Mouse (Mus musculus): ENCODE results near the gene Ttc30a1. TPM values are rescaled to one million over a fixed set of nuclear protein-coding genes. Genes with fewer than 3 reads are reported as not detected.
"Not testable (repeated sequence)": the region's sequence is repeated elsewhere in the genome, so short reads cannot be mapped to it uniquely, and the experiment has no call there.

Ttc30a1 gene
- polyA plus RNA-seq, 1 experiment from 2014 or later = 6.6 TPM

- no peaks in the 10 kb centered on the region for H3K27me3 ChIP-seq (ENCODE audit: control insufficient read depth, insufficient read depth, low read length)
- ATAC-seq (replicated peaks; ENCODE audit: insufficient number of reproducible peaks, low FRiP score, low TSS enrichment) = no peak
- WGBS (ENCODE audit: insufficient replicate concordance) = 47% methylated on average over 7 of the region's 7 CpGs
- H3K4me2 ChIP-seq = no peak overlapping the region
- H3K36me3 ChIP-seq (ENCODE audit: control insufficient read depth, insufficient read depth, low read length) = no peaks in the 10 kb centered on the region
- H3K27ac ChIP-seq (ENCODE audit: low read depth, low read length) = no peak overlapping the region
- H3K4me3 ChIP-seq (ENCODE audit: low read depth, low read length) = no peak overlapping the region
- peaks cover 12% of the 10 kb centered on the region for H3K4me1 ChIP-seq (ENCODE audit: control insufficient read depth, insufficient read depth, low read length)
- H3K9ac ChIP-seq (ENCODE audit: low read depth, low read length) = no peak overlapping the region
- H3K9me3 ChIP-seq (replicated peaks; ENCODE audit: control insufficient read depth, low read length) = no peaks in the 10 kb centered on the region
These were observed 7.1 kb upstream of the Ttc30a1 start for GRCm38 (mm10) chr2:75988779-75989363.

GRCm38 (mm10) chr2:75988378-75988777 is 6.6 kb upstream of the Ttc30a1 start:
- H3K4me1 ChIP-seq (ENCODE audit: control insufficient read depth, insufficient read depth, low read length) = peaks cover 12% of the 10 kb centered on the region

GRCm38 (mm10) chr2:75987739-75988138 is 6.0 kb upstream of the Ttc30a1 start:
- Histone ChIP-seq H3K4me1 (ENCODE audit: control insufficient read depth, insufficient read depth, low read length) (peaks cover 12% of the 10 kb centered on the region), H3K9me3 (replicated peaks; ENCODE audit: control insufficient read depth, low read length) (no peaks in the 10 kb centered on the region), H3K9ac (ENCODE audit: low read depth, low read length) (no peak overlapping the region), H3K27ac (ENCODE audit: low read depth, low read length) (no peak overlapping the region), H3K27me3 (ENCODE audit: control insufficient read depth, insufficient read depth, low read length) (no peaks in the 10 kb centered on the region), H3K4me3 (ENCODE audit: low read depth, low read length) (no peak overlapping the region), H3K4me2 (no peak overlapping the region), H3K36me3 (ENCODE audit: control insufficient read depth, insufficient read depth, low read length) (no peaks in the 10 kb centered on the region)
- no peak for ATAC-seq (replicated peaks; ENCODE audit: insufficient number of reproducible peaks, low FRiP score, low TSS enrichment)
- 62% methylated on average over 9 of the region's 9 CpGs for whole genome bisulfite sequencing (ENCODE audit: insufficient replicate concordance)

More at GRCm38 (mm10) chr2:75988378-75988777, 6.6 kb upstream of the Ttc30a1 start:
- Histone ChIP-seq H3K4me3 (ENCODE audit: low read depth, low read length) (no peak overlapping the region), H3K36me3 (ENCODE audit: control insufficient read depth, insufficient read depth, low read length) (no peaks in the 10 kb centered on the region), H3K27me3 (ENCODE audit: control insufficient read depth, insufficient read depth, low read length) (no peaks in the 10 kb centered on the region), H3K9me3 (replicated peaks; ENCODE audit: control insufficient read depth, low read length) (no peaks in the 10 kb centered on the region), H3K27ac (ENCODE audit: low read depth, low read length) (no peak overlapping the region), H3K9ac (ENCODE audit: low read depth, low read length) (no peak overlapping the region), H3K4me2 (no peak overlapping the region)
- WGBS (ENCODE audit: insufficient replicate concordance) = 52% methylated on average over 4 of the region's 4 CpGs
- ATAC-seq (replicated peaks; ENCODE audit: insufficient number of reproducible peaks, low FRiP score, low TSS enrichment) = no peak

DNA sequence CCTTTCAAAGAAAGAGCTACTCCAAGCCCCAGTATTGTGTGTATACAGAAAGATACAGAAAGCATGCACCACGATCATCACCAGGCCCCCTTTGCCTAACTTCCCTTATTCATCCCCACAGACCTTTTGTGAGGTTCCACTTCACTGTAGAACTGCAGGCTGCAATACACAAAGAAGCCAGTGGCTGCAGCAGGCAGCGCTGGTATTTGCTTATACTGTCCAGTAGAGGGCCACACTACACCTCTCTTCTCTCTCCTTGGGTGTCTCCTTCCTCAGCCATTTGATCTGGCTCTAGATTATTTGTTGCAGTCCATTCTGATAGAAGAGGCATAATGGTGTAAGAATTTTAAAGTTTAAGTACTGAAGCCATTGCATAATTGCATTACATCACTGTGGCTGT is 3.4 kb upstream of the Ttc30a1 start:
- ATAC-seq (replicated peaks; ENCODE audit: insufficient number of reproducible peaks, low FRiP score, low TSS enrichment) = no peak

GRCm38 (mm10) chr2:75983847-75984246 is 2.1 kb upstream of the Ttc30a1 start:
- Histone ChIP-seq H3K4me3 (ENCODE audit: low read depth, low read length) (no peak overlapping the region), H3K36me3 (ENCODE audit: control insufficient read depth, insufficient read depth, low read length) (no peaks in the 10 kb centered on the region), H3K4me1 (ENCODE audit: control insufficient read depth, insufficient read depth, low read length) (no peaks in the 10 kb centered on the region), H3K4me2 (no peak overlapping the region), H3K27ac (ENCODE audit: low read depth, low read length) (no peak overlapping the region), H3K9ac (ENCODE audit: low read depth, low read length) (no peak overlapping the region), H3K9me3 (replicated peaks; ENCODE audit: control insufficient read depth, low read length) (no peaks in the 10 kb centered on the region), H3K27me3 (ENCODE audit: control insufficient read depth, insufficient read depth, low read length) (no peaks in the 10 kb centered on the region)
- no peak for ATAC-seq (replicated peaks; ENCODE audit: insufficient number of reproducible peaks, low FRiP score, low TSS enrichment)
- WGBS (ENCODE audit: insufficient replicate concordance) = 70% methylated on average over 3 of the region's 3 CpGs

More for the DNA sequence above, 3.4 kb upstream of the Ttc30a1 start:
- H3K27me3 ChIP-seq (ENCODE audit: control insufficient read depth, insufficient read depth, low read length) = no peaks in the 10 kb centered on the region
- no peaks in the 10 kb centered on the region for H3K4me1 ChIP-seq (ENCODE audit: control insufficient read depth, insufficient read depth, low read length)
- H3K9me3 ChIP-seq (replicated peaks; ENCODE audit: control insufficient read depth, low read length) = no peaks in the 10 kb centered on the region
- H3K4me2 ChIP-seq = no peak overlapping the region
- no peaks in the 10 kb centered on the region for H3K36me3 ChIP-seq (ENCODE audit: control insufficient read depth, insufficient read depth, low read length)
- 3% methylated on average over 2 of the region's 2 CpGs for WGBS (ENCODE audit: insufficient replicate concordance)
- H3K4me3 ChIP-seq (ENCODE audit: low read depth, low read length) = no peak overlapping the region
- H3K27ac ChIP-seq (ENCODE audit: low read depth, low read length) = no peak overlapping the region
- no peak overlapping the region for H3K9ac ChIP-seq (ENCODE audit: low read depth, low read length)

DNA sequence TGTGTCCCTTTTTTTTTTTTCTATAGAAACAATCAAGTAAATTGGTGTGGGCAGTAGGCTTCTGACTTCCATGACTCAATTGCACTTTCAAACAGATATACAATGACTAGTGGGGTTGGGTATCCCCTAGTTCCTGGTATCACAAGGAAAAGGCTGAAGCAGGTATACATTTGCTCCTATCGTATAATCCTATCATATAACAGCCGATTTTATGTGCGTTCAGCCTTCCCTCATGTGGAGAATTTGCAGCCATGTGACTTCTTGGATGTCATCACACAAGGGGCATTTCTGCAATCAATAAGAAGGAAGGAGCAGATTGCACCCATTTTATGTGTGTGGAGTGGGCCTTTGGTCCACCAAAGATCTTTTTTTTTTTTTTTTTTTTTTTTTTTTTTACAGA is 1.3 kb upstream of the Ttc30a1 start:
- Histone ChIP-seq H3K36me3 (ENCODE audit: control insufficient read depth, insufficient read depth, low read length) (no peaks in the 10 kb centered on the region), H3K27ac (ENCODE audit: low read depth, low read length) (no peak overlapping the region), H3K9ac (ENCODE audit: low read depth, low read length) (no peak overlapping the region), H3K4me1 (ENCODE audit: control insufficient read depth, insufficient read depth, low read length) (no peaks in the 10 kb centered on the region), H3K4me3 (ENCODE audit: low read depth, low read length) (no peak overlapping the region), H3K27me3 (ENCODE audit: control insufficient read depth, insufficient read depth, low read length) (no peaks in the 10 kb centered on the region), H3K9me3 (replicated peaks; ENCODE audit: control insufficient read depth, low read length) (no peaks in the 10 kb centered on the region), H3K4me2 (no peak overlapping the region)
- ATAC-seq (replicated peaks; ENCODE audit: insufficient number of reproducible peaks, low FRiP score, low TSS enrichment) = no peak
- 89% methylated on average over 3 of the region's 3 CpGs for WGBS (ENCODE audit: insufficient replicate concordance)

DNA sequence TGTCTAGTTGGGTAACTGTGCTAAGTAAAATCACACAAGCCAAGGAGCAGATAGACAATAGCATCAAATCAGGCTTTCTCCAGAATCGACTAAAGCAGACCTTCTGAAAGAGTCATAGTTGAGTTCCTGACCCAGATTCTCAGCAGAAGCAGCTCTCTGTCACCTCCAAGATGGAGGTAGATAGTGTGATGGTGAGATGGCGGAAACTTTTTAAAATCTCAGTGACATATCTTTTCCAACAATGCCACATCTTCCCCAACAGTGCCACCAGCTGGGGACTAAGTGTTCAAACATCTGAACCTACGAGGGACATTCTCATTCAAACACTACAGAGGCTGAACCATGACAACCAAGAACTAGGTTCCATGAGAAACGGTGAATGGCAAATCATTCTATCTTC is 859 bp upstream of the Ttc30a1 start:
- ATAC-seq (replicated peaks; ENCODE audit: insufficient number of reproducible peaks, low FRiP score, low TSS enrichment) = no peak
- no peaks in the 10 kb centered on the region for H3K4me1 ChIP-seq (ENCODE audit: control insufficient read depth, insufficient read depth, low read length)
- H3K27ac ChIP-seq (ENCODE audit: low read depth, low read length) = no peak overlapping the region
- 90% methylated on average over 4 of the region's 4 CpGs for WGBS (ENCODE audit: insufficient replicate concordance)
- H3K4me2 ChIP-seq = no peak overlapping the region
- no peak overlapping the region for H3K4me3 ChIP-seq (ENCODE audit: low read depth, low read length)
- H3K27me3 ChIP-seq (ENCODE audit: control insufficient read depth, insufficient read depth, low read length) = no peaks in the 10 kb centered on the region
- no peaks in the 10 kb centered on the region for H3K36me3 ChIP-seq (ENCODE audit: control insufficient read depth, insufficient read depth, low read length)
- no peaks in the 10 kb centered on the region for H3K9me3 ChIP-seq (replicated peaks; ENCODE audit: control insufficient read depth, low read length)
- H3K9ac ChIP-seq (ENCODE audit: low read depth, low read length) = no peak overlapping the region

DNA sequence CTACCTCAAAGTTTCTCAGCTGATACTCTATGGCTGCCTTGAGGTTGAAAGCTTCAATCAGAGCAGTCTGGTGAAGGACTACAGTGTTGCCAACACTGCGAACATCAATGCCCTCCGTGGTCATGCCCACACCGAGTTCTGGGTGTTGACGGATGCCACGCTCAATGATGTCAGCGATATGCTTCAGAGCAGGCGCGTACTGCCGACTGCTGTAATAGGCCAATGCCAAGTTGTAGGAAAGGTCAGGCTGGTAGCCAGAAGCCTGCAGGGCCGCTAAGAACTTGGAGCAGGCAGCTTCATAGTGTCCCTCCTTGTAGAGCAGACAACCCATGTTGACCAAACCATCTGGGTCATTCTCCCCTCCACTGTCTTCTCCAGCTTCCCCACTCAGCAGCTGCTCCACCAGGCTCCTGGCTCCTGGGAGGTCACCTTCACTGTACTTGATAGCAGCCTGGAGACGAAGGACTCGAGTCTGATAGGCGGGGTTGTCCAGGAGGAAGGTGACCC is 781 bp downstream of the Ttc30a1 start:
- Histone ChIP-seq H3K4me2 (peak overlapping the region; percentile 72), H3K4me3 (ENCODE audit: low read depth, low read length) (peak overlapping the region; percentile 50), H3K9ac (ENCODE audit: low read depth, low read length) (peak overlapping the region; percentile 73)
- WGBS (ENCODE audit: insufficient replicate concordance) = 97% methylated on average over 13 of the region's 13 CpGs
- H3K36me3 ChIP-seq (ENCODE audit: control insufficient read depth, insufficient read depth, low read length); H3K27ac ChIP-seq (ENCODE audit: low read depth, low read length); H3K27me3 ChIP-seq (ENCODE audit: control insufficient read depth, insufficient read depth, low read length); H3K4me1 ChIP-seq (ENCODE audit: control insufficient read depth, insufficient read depth, low read length); H3K9me3 ChIP-seq (replicated peaks; ENCODE audit: control insufficient read depth, low read length): not testable (repeated sequence)
- ATAC-seq (replicated peaks; ENCODE audit: insufficient number of reproducible peaks, low FRiP score, low TSS enrichment) = 0 out of 2 replicates have a peak, but pooled peaks have one; percentile 47

- not testable (repeated sequence) for H3K27ac ChIP-seq (ENCODE audit: low read depth, low read length); H3K4me1 ChIP-seq (ENCODE audit: control insufficient read depth, insufficient read depth, low read length); H3K36me3 ChIP-seq (ENCODE audit: control insufficient read depth, insufficient read depth, low read length); H3K27me3 ChIP-seq (ENCODE audit: control insufficient read depth, insufficient read depth, low read length); H3K4me3 ChIP-seq (ENCODE audit: low read depth, low read length); H3K9me3 ChIP-seq (replicated peaks; ENCODE audit: control insufficient read depth, low read length); H3K9ac ChIP-seq (ENCODE audit: low read depth, low read length)
- H3K4me2 ChIP-seq = peak within 1 kb of the TSS; percentile 52
- ATAC-seq (replicated peaks; ENCODE audit: insufficient number of reproducible peaks, low FRiP score, low TSS enrichment) = peak; percentile 64
- WGBS (ENCODE audit: insufficient replicate concordance) = 14% methylated on average over 18 of the region's 24 CpGs
These were observed 3.9 kb downstream of the Ttc30a1 start, which contains the start of gene Ttc30a2 for GRCm38 (mm10) chr2:75977752-75978368. Gene Ttc30a2, minus strand, starts transcription at chr2:75978170.

Measured in heart, embryonic 11.5 days (tissue).